Mouse (Mus musculus) thymus, adult 2 months (tissue): ENCODE data around the gene Thrb. TPM values are rescaled to one million over a fixed set of nuclear protein-coding genes. Genes with fewer than 3 reads are reported as not detected.

Experiments used
- DNase-seq: peaks from one replicate; pipeline ENCODE4 v3.0.0; 2021
- H3K27ac ChIP-seq: fragments of 200-500 bp; 2 replicates; pipeline ENCODE4 v1.5.1; 2012; ENCODE audit warnings: low read length, control low read depth; ENCODE audit not compliant: control insufficient read depth, insufficient read depth
- H3K27me3 ChIP-seq: fragments of 200-500 bp; 2 replicates; pipeline ENCODE4 v1.6.1; 2012; ENCODE audit warnings: mild to moderate bottlenecking, low read length, moderate library complexity, mixed read lengths; ENCODE audit not compliant: control insufficient read depth, insufficient read depth
- H3K36me3 ChIP-seq: fragments of 200-500 bp; 2 replicates; pipeline ENCODE4 v1.6.1; 2012; ENCODE audit warnings: mild to moderate bottlenecking, low read length, moderate library complexity; ENCODE audit not compliant: control insufficient read depth, insufficient read depth
- H3K4me1 ChIP-seq: fragments of 200-500 bp; replicated peaks from 2 replicates; pipeline ENCODE4 v1.6.1; 2012; ENCODE audit warnings: low read length; ENCODE audit not compliant: control insufficient read depth, insufficient read depth
- H3K4me3 ChIP-seq: fragments of 200-500 bp; 2 replicates; pipeline ENCODE4 v1.5.1; 2012; ENCODE audit warnings: mild to moderate bottlenecking, low read length, control low read depth, moderate library complexity; ENCODE audit not compliant: control insufficient read depth, insufficient read depth
- CTCF ChIP-seq: fragments of 200-500 bp; IDR thresholded peaks from 2 replicates; pipeline ENCODE4 v1.5.1; 2012; ENCODE audit warnings: mild to moderate bottlenecking, control low read depth, low read length, moderate library complexity, borderline replicate concordance; ENCODE audit not compliant: control insufficient read depth, poor library complexity, insufficient read depth; ENCODE audit errors: extremely low read depth
- POLR2A ChIP-seq: fragments of 200-500 bp; IDR thresholded peaks from 2 replicates; pipeline ENCODE4 v1.6.1; 2012; ENCODE audit warnings: mild to moderate bottlenecking, low read length, control low read depth, moderate library complexity; ENCODE audit not compliant: control insufficient read depth, poor library complexity, insufficient read depth; ENCODE audit errors: extremely low read depth
- WGBS: fragments of 180-500 bp; shearing (Covaris S2); methylation state at CpG from one replicate; pipeline ENCODE4 v1.1.7; 2018; 5-methylcytosine and 5-hydroxymethylcytosine counted together
- polyA plus RNA-seq: library from polyadenylated mRNA; depleted of rRNA; stranded (reverse); fragments of >200 nt; gene quantifications from 2 replicates; pipeline ENCODE4 v1.2.3, GENCODE M21; 2012

Gene Thrb
- polyA plus RNA-seq, 1 experiment, result 1.5 TPM

- no peak for DNase-seq
- Histone ChIP-seq H3K4me3 (no peak overlapping the region), H3K27ac (no peak overlapping the region), H3K4me1 (no peaks in the 10 kb centered on the region), H3K36me3 (no peaks in the 10 kb centered on the region), H3K27me3 (no peaks in the 10 kb centered on the region)
- TF ChIP-seq CTCF (no peak), POLR2A (no peak)
These were observed 88.9 kb downstream of the Thrb start for GRCm38 (mm10) chr14:17748945-17749344.

GRCm38 (mm10) chr14:17751911-17752310 lies 91.8 kb downstream of the Thrb start:
- H3K4me1 ChIP-seq, result no peaks in the 10 kb centered on the region
- H3K36me3 ChIP-seq, result no peaks in the 10 kb centered on the region
- H3K27me3 ChIP-seq, result no peaks in the 10 kb centered on the region
- no peak for DNase-seq
- TF ChIP-seq POLR2A (no peak), CTCF (no peak)
- WGBS, result 96% methylated on average over 1 of the region's 1 CpGs
- no peak overlapping the region for H3K4me3 ChIP-seq
- no peak overlapping the region for H3K27ac ChIP-seq

GRCm38 (mm10) chr14:17753429-17753828 lies 93.4 kb downstream of the Thrb start:
- DNase-seq, result no peak
- TF ChIP-seq CTCF, result no peak
- TF ChIP-seq POLR2A, result no peak
- H3K36me3 ChIP-seq, result no peaks in the 10 kb centered on the region

GRCm38 (mm10) chr14:17756732-17757131 lies 96.7 kb downstream of the Thrb start:
- DNase-seq, result no peak
- H3K27me3 ChIP-seq, result no peaks in the 10 kb centered on the region
- no peak for TF ChIP-seq CTCF
- no peak for TF ChIP-seq POLR2A

More at GRCm38 (mm10) chr14:17753429-17753828, 93.4 kb downstream of the Thrb start:
- Histone ChIP-seq H3K4me3 (no peak overlapping the region), H3K27ac (no peak overlapping the region), H3K27me3 (no peaks in the 10 kb centered on the region), H3K4me1 (no peaks in the 10 kb centered on the region)
- WGBS, result 83% methylated on average over 1 of the region's 1 CpGs

GRCm38 (mm10) chr14:17767987-17768386 lies 107.9 kb downstream of the Thrb start:
- no peak overlapping the region for H3K4me3 ChIP-seq
- no peak overlapping the region for H3K27ac ChIP-seq
- no peak for DNase-seq
- TF ChIP-seq POLR2A (no peak), CTCF (no peak)
- no peaks in the 10 kb centered on the region for H3K4me1 ChIP-seq
- WGBS, result 75% methylated on average over 2 of the region's 2 CpGs
- no peaks in the 10 kb centered on the region for H3K27me3 ChIP-seq
- H3K36me3 ChIP-seq, result no peaks in the 10 kb centered on the region

More at GRCm38 (mm10) chr14:17756732-17757131, 96.7 kb downstream of the Thrb start:
- H3K4me1 ChIP-seq, result no peaks in the 10 kb centered on the region
- no peak overlapping the region for H3K4me3 ChIP-seq
- no peak overlapping the region for H3K27ac ChIP-seq
- no peaks in the 10 kb centered on the region for H3K36me3 ChIP-seq

GRCm38 (mm10) chr14:17774404-17774803 lies 114.3 kb downstream of the Thrb start:
- H3K36me3 ChIP-seq, result no peaks in the 10 kb centered on the region
- H3K27me3 ChIP-seq, result no peaks in the 10 kb centered on the region
- DNase-seq, result no peak
- no peak overlapping the region for H3K27ac ChIP-seq
- TF ChIP-seq POLR2A (no peak), CTCF (no peak)
- H3K4me3 ChIP-seq, result no peak overlapping the region
- 94% methylated on average over 2 of the region's 2 CpGs for WGBS
- H3K4me1 ChIP-seq, result no peaks in the 10 kb centered on the region

GRCm38 (mm10) chr14:17781921-17782320 lies 121.9 kb downstream of the Thrb start:
- WGBS, result 97% methylated on average over 4 of the region's 4 CpGs
- Histone ChIP-seq H3K4me1 (no peaks in the 10 kb centered on the region), H3K4me3 (no peak overlapping the region), H3K27ac (no peak overlapping the region), H3K27me3 (no peaks in the 10 kb centered on the region), H3K36me3 (no peaks in the 10 kb centered on the region)
- no peak for TF ChIP-seq CTCF
- no peak for TF ChIP-seq POLR2A
- DNase-seq, result no peak
